Mouse (Mus musculus) urinary bladder, postnatal 10 days (tissue): ENCODE measurements at regions not wholly inside any gene's neighbourhood (a gene's known extent, or its start where the extent isn't known, plus 50 kb on each side); places are given as distances from the start of the nearest gene placed in this dataset.
A peak's percentile ranks its signal among the peaks of the same experiment; 100 is the strongest.

Source experiments
- DNase-seq: peaks from one replicate; pipeline ENCODE4 v3.0.0; 2022; ENCODE audit warnings: low spot score

- no peak for DNase-seq
Observed at GRCm38 (mm10) chr5:112029955-112030354, 222.4 kb downstream of the Cryba4 start.

- DNase-seq, result no peak
Observed at GRCm38 (mm10) chr5:112032036-112032435, 220.3 kb downstream of the Cryba4 start.

- no peak for DNase-seq
Observed at GRCm38 (mm10) chr5:112035426-112035825, 216.9 kb downstream of the Cryba4 start.

GRCm38 (mm10) chr5:112037080-112037479 lies 215.2 kb downstream of the Cryba4 start:
- DNase-seq, result no peak

DNA sequence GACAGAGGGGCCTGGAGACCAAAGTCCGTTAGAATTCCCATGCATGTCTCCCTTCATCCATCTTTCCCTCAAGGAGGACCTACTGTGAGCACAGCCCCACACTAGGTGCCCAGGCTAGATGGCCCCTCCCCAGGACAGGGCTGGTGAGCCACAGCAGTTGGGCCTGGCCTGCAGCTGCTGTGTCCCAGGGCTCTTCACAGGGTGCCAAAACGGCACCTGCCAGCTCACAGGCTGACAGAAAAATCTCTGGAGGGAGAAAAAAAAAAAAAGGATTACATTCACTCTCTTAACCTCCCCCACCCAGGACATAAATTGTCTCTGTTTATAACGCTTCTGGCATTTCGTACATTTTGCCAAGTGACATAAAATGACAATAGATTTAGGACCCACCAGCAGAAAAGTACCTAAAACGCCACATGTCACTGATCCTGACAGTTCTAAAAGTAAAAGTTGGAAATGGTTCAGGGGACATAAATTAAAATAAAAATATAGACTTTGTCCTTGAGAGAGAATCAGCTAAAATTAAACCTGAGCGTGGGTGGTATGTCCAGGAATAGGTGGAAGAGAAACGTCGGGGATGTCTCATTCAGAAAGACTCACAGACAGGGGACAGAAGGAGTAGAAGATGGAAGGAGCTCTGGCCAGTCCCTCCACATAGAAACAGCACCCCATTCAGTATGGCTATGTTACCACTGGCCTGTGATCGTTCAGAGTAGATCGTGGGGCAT lies 212.5 kb downstream of the Cryba4 start:
- no peak for DNase-seq

- DNase-seq, result no peak
Observed at GRCm38 (mm10) chr5:112040678-112041077, 211.6 kb downstream of the Cryba4 start.

DNA sequence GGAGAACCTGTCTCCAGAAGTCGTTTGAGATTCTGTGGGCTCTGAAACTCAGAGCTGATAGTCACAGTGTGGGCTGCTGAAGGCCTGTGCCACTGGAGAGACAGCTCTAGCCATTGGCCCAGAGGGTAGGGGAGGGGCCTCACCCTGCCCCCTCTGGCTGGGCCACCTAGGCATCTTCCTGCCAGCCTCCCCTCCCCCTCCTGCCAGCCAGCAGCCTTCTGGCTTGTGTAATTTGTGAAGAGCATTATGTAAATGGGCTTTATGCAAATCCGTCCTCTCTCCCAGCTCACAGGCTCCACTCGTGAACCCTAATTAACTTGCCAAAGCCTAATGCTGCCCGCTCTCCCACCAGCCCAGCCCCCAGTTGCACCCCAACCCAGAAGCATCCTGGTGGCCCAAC lies 211.0 kb downstream of the Cryba4 start:
- no peak for DNase-seq

GRCm38 (mm10) chr5:112042236-112042635 lies 210.1 kb downstream of the Cryba4 start:
- DNase-seq, result no peak

DNA sequence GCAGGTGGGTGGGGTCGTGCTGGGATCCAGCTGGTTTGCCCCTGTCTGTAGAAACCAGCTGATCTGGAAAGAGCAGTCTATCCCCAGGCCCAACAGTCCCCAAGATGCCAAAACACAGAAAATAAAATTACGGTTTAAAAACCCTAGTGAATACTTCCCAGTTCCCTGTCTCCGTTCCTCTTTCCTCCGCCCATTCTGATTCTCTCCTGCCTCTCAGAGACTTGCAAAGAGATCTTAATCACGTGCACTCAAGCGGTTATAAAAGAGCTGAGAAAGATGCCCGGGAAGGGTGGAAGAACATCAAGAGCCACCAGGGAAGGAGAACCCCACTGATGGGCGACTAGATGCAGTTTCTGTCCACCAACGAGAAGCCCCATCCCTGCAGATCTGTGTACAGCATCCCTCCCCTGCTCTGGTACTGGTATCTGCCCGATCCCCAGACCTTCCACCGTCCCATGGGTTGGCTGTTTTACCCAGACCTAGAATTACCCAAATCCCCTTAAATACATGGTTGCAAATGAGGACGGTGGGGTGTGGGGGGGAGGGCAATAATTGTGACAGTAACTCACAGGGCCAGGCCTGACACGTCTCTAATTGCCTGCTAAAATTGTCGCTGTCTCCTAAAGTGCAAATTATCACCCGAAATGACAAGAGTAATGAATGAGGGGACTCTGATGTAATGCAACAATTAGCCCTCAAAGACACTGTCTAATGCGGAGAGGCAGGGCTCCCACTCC lies 202.1 kb downstream of the Cryba4 start:
- no peak for DNase-seq

DNA sequence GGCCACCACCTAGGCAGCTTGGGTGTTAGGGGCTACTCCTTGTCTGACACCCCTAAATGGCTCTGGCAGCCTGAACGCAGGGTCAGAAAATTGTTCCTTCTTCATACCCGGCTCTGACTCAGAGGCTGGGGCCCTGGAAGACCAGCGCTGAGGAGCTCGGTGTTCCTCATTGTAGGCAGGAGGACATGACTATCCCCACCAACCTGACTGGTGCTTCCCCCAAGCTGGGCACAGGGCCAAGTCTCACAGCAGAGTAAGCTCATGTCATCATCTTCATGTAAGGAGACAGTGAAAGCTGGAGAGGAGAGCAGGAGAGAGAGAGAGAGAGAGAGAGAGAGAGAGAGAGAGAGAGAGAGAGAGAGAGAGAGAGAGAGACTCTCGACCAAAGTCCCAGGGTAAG lies 201.4 kb downstream of the Cryba4 start:
- no peak for DNase-seq

DNA sequence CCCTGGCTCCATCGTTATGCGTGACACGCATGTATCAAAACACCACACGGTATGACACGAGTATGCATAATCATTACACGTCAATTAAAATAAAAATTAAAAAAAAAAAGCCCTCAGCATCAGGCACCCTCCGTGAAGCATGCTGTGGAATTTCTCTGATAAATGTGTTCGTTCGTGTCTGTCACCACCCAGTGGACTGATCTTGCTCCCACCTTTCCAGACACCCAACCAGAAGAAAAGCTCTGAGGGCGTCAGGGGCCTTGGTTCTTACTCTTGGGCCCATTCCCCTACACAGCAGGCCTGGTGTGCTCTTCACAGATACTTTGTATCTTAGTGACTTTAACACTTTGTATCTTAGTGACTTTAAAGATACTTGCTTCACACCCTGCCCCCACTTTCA lies 200.5 kb downstream of the Cryba4 start:
- DNase-seq, result no peak

DNA sequence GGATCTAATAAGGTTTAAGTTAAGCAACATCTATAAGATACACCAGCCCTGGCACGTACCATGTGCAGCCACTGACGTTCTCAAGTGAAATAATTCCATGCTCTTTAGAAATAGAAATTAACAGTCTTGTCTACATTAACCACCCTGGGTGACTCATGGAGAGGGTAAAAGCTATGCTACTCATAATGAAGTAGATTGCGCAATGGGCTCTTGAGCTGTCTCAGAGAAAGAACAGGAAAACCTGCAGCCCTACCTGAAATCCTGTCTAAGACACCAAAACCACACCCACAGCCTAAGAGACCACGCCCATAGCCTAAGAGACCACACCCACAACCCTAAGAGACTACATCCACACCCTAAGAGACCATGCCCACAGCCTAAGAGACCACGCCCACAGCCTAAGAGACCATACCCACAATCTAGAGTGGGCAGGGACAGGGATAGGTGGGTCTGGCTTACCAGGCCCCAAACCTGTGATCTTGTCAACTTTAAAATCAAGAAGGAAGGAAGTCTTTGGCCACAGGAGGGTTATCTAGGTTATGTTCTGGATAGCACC lies 198.6 kb downstream of the Cryba4 start:
- DNase-seq, result no peak

GRCm38 (mm10) chr5:112055018-112055417 lies 197.3 kb downstream of the Cryba4 start:
- no peak for DNase-seq

DNA sequence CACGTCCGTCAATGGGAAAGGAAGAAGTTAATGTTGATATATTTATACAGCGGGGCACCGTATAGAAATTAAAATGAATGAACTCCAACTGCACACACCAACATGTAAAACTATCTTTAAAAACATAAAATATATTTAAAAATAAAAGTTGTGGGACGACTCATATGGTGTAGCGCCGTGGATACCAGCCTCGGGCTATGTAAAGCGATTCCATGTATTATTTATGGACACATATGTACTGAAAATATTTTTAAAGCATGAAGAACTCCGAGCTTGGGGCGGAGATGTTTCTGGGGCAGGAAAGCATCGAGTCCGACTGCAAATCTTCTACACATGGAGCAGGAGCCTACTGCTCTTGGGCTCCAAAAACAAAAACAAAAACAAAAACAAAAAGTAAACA lies 182.4 kb downstream of the Cryba4 start:
- DNase-seq, result no peak

DNA sequence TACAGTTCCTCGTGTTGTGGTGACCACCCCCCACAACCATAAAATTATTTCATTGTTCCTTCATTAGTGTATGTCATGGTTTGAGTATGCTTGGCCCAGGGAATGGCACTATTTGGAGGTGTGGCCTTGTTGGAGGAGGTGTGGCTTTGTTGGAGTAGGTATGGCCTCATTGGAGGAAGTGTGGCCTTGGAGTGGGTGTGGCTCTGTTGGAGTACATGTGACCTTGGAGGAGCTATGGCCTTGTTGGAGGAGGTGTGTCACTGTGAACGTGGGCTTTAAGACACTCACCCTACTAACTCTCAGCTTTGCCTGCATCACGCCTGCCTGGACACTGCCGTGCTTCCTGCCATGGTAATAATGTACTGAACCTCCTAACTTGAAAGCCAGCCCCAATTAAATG lies 179.9 kb downstream of the Cryba4 start:
- no peak for DNase-seq

DNA sequence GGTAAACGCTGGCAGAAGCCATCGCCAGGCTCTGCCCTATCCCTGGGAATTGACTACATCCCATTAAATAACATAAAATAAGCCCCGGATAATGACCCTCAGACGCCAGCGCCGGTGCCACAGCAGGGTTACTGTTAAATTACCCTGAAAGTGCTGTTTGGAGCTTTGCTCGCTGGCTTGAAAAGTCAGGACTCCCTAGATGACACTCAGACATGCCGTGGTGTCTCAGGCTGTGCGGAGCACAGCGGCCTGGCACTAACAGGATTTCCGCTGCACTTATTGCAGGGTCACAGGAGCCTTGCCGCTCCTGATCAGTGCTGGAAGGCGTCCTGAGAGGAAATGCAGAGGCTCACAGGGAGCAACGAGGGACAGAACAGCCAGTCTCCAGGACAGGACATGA lies 175.2 kb downstream of the Cryba4 start:
- no peak for DNase-seq

GRCm38 (mm10) chr5:112077840-112078600 lies 174.3 kb downstream of the Cryba4 start:
- peak; percentile 28 for DNase-seq

DNA sequence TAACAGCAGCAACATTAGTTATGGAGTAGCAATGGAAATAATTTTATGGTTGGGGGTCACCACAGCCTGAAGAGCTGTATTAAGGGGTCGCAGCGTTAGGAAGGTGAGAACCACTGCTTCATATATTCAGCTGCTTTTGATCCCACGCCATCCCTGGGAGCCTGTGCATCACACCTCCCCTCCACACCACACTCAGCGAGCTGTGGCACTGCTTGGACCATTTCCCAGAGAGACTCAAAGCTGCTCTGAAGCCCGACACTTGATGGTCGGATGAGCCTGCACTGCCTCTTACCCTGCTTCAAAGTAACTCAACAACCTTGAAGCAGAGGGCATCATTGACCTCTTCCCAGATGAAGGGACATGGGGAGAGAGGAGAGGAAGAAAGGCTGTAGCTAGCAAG lies 171.3 kb downstream of the Cryba4 start:
- no peak for DNase-seq

GRCm38 (mm10) chr5:112091867-112092535 lies 160.3 kb downstream of the Cryba4 start:
- no peak for DNase-seq

- no peak for DNase-seq
Observed at GRCm38 (mm10) chr5:112093905-112094571, 158.3 kb downstream of the Cryba4 start.

GRCm38 (mm10) chr5:112098469-112099085 lies 153.7 kb downstream of the Cryba4 start:
- DNase-seq, result no peak
